Mouse (Mus musculus): Measurements from ENCODE around the gene Pcif1. TPM values are rescaled to one million over a fixed set of nuclear protein-coding genes. Genes with fewer than 3 reads are reported as not detected.
"Not testable (repeated sequence)": the region's sequence is repeated elsewhere in the genome, so short reads cannot be mapped to it uniquely, and the experiment has no call there.

The Pcif1 gene
- 78.3 and 84.6 TPM in 2 replicates for polyA plus RNA-seq (2016; fragmentation: Nextera tagmentation; extraction: Ambion mirVana)

DNA sequence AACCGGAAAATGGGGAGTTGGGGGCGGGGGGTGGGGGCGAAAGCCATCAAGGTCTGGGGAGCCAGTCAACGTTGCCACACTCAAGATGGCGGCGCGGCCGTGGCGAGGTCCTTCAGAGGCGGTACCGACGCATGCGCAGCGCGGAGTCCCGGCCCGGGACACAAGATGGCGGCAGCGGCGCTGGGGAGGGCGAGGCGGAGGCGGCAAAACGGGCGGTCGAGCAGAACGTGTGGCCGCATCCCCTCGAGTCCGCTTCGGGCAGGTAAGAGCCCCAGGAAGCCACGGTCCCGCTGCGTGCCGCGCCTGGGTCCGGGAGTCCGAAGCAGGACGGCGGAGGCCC, at the start of gene Pcif1:
Gene Pcif1, plus strand, starts transcription at position 77 of the 340 bp plus-strand sequence.
- H3K9me3 ChIP-seq: no peaks in the 10 kb centered on the region
- no peaks in the 10 kb centered on the region for H3K27me3 ChIP-seq (ENCODE audit: poor library complexity, severe bottlenecking)
- peak within 1 kb of the TSS; percentile 100 for H3K27ac ChIP-seq
- DNase-seq (ENCODE audit: extremely low spot score, low spot score): peak; percentile 93
- peaks cover 26% of the 10 kb centered on the region for H3K36me3 ChIP-seq (replicated peaks)
- under 1% methylated on average over 40 of the region's 40 CpGs for WGBS
- H3K4me1 ChIP-seq: peaks cover 50% of the 10 kb centered on the region
- peak within 1 kb of the TSS; percentile 94 for H3K4me3 ChIP-seq

DNA sequence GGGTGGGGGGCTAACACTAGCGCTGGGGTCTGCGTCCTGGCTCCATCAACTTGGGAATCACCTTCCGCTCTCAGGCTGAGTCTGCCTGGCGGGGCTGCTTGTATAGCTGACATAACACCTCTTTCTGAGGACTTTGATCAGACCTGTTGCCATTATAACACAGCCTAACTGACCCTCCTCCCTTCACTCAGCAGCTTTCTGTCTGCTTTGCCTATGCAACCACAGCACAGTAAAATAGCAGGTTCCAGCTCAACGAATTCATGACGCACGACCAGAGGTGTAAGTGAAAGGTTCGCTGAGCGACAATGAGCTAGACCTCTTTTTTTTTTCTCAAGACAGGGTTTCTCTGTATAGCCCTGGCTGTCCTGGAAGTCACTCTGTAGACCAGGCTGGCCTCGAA, 48.1 kb upstream of the Pcif1 start:
- H3K27ac ChIP-seq: no peak overlapping the region
- peaks cover 6% of the 10 kb centered on the region; the same call in 1 of the 2 replicates for H3K27me3 ChIP-seq (ENCODE audit: poor library complexity, severe bottlenecking)
- H3K9me3 ChIP-seq: no peaks in the 10 kb centered on the region
- WGBS: 90% methylated on average over 10 of the region's 10 CpGs
- H3K36me3 ChIP-seq (replicated peaks): peaks cover 34% of the 10 kb centered on the region
- no peak for DNase-seq (ENCODE audit: extremely low spot score, low spot score)
- no peak overlapping the region for H3K4me3 ChIP-seq
- peaks cover 35% of the 10 kb centered on the region for H3K4me1 ChIP-seq

DNA sequence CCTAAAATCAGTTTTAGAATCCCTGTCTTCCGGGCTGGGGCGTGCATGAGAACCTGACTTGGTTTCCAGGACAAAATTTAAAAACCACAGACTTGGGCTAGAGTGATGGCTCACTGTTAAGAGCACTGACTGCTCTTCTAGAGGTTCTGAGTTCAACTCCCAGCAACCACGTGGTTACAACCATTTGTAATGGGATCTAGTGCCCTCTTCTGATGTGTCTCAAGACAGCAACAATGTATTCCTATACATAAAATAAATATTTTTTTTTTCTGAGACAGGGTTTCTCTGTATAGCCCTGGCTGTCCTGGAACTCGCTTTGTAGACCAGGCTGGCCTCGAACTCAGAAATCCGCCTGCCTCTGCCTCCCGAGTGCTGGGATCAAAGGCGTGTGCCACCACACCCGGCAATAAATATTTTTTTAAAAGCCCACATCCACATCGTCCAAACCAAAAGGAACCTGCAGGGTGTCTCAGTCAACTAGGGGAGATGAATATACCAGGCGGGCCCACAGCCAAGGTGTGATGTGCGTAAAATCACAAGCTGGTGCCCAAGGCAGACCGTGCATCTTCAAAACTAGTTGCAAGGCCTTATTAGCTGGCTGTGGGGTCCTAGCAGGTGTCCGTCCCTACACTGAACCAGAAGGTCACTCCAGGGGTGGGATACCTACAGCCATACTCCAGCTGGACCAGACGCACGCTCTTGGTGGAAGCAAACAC, 46.9 kb upstream of the Pcif1 start:
- H3K4me1 ChIP-seq: peaks cover 35% of the 10 kb centered on the region
- peak overlapping the region; percentile 85 for H3K4me3 ChIP-seq
- H3K36me3 ChIP-seq (replicated peaks): peaks cover 32% of the 10 kb centered on the region
- H3K27me3 ChIP-seq (ENCODE audit: poor library complexity, severe bottlenecking): peaks cover 6% of the 10 kb centered on the region; the same call in 1 of the 2 replicates
- peak overlapping the region; percentile 86 for H3K27ac ChIP-seq
- DNase-seq (ENCODE audit: extremely low spot score, low spot score): no peak
- WGBS: 68% methylated on average over 16 of the region's 16 CpGs
- H3K9me3 ChIP-seq: no peaks in the 10 kb centered on the region

DNA sequence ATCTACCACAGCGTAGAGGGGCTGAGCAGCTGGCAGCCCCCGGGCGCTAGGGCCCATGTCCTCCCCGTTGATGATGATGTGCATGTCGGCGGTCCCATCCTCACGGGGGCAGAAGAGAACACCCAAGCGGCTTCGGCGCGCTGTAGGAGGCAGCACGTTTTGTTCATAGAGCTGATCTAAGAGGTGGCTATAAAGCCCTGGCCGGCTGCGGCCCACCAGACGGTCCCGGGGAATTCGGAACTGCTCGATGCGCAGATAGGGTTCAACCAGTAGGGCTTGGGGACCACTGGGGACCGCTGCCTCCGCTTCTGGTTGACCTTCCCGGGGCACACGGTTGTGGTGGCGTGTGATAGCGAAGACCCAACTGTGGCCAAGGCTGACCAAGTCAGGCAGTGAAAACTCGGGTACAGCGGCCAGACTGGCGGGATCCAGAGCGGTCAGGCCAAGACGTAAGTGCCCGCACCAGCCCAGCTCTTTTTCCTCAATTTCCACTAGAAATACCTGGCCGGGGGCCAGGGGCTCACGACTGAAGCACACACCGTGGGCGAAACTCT, 46.3 kb upstream of the Pcif1 start, which contains the start of gene Ctsa:
Gene Ctsa, plus strand, starts transcription at position 126 of the 554 bp plus-strand sequence.
- peaks cover 32% of the 10 kb centered on the region for H3K36me3 ChIP-seq (replicated peaks)
- WGBS: 1% methylated on average over 35 of the region's 35 CpGs
- peaks cover 6% of the 10 kb centered on the region; the same call in 1 of the 2 replicates for H3K27me3 ChIP-seq (ENCODE audit: poor library complexity, severe bottlenecking)
- peak within 1 kb of the TSS; percentile 86 for H3K27ac ChIP-seq
- peak; percentile 65 for DNase-seq (ENCODE audit: extremely low spot score, low spot score)
- H3K4me1 ChIP-seq: peaks cover 29% of the 10 kb centered on the region
- peak within 1 kb of the TSS; percentile 85 for H3K4me3 ChIP-seq
- no peaks in the 10 kb centered on the region for H3K9me3 ChIP-seq

DNA sequence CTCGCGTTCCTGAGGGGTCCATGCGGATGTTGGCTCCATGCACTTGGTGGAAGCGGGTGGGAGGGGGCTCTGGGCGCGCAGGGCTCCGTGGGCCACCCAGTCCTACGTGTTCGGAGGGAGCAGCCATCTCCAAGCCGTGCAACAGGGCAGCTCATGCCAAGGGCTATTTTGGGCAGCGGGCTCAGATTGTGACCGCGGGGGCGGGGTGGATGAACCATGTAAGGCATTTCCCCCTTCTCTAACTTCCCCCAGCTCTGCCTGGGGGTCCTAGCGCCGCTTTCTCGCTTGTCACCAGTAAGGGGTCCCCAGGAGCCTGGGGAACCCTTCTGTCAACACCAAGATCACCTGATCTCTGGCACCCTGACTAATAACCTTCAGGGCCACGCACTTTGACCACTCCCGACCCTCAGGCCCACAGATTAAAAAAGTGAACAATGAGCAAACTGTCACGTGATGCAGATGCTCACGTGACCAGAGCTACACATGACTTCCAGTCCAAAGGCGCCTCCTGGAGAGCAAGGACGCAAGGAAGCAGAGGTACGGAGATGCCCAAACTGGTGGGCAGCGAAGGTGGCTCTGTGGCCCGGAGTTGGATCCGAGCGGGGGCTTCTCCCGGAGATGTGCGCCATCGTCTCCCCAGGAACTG, 45.7 kb upstream of the Pcif1 start, which contains the start of gene Neurl2:
Gene Neurl2, minus strand, starts transcription at position 143 of the 646 bp plus-strand sequence.
- under 1% methylated on average over 31 of the region's 31 CpGs for WGBS
- Histone ChIP-seq H3K36me3 (replicated peaks) (peaks cover 32% of the 10 kb centered on the region), H3K27ac (peak within 1 kb of the TSS; percentile 86), H3K27me3 (ENCODE audit: poor library complexity, severe bottlenecking) (peaks cover 6% of the 10 kb centered on the region; the same call in 1 of the 2 replicates), H3K4me3 (peak within 1 kb of the TSS; percentile 85), H3K4me1 (peaks cover 29% of the 10 kb centered on the region), H3K9me3 (no peaks in the 10 kb centered on the region)
- peak; percentile 93 for DNase-seq (ENCODE audit: extremely low spot score, low spot score)

DNA sequence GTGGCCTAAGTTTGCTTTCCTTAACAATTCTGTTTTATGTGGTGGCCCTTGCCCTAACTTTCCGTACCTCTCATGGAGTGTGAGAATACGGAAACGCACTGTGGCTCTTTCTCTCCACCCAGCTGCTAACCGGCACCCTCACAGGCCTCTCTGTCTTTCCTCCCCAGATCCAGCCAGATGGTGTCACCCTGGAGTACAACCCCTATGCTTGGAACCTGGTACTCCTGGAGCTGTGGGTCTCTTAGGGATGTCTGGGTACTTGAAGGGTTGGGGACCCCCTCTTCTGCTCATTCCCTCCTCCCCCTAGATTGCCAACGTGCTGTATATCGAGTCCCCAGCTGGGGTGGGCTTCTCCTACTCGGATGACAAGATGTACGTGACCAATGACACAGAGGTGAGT, 44.6 kb upstream of the Pcif1 start:
- peak overlapping the region; percentile 86; the same call in 1 of the 2 replicates for H3K27ac ChIP-seq
- peaks cover 36% of the 10 kb centered on the region for H3K36me3 ChIP-seq (replicated peaks)
- DNase-seq (ENCODE audit: extremely low spot score, low spot score): no peak
- H3K4me3 ChIP-seq: peak overlapping the region; percentile 85
- no peaks in the 10 kb centered on the region for H3K9me3 ChIP-seq
- H3K4me1 ChIP-seq: peaks cover 29% of the 10 kb centered on the region
- H3K27me3 ChIP-seq (ENCODE audit: poor library complexity, severe bottlenecking): peaks cover 6% of the 10 kb centered on the region; the same call in 1 of the 2 replicates
- WGBS: 54% methylated on average over 8 of the region's 8 CpGs

DNA sequence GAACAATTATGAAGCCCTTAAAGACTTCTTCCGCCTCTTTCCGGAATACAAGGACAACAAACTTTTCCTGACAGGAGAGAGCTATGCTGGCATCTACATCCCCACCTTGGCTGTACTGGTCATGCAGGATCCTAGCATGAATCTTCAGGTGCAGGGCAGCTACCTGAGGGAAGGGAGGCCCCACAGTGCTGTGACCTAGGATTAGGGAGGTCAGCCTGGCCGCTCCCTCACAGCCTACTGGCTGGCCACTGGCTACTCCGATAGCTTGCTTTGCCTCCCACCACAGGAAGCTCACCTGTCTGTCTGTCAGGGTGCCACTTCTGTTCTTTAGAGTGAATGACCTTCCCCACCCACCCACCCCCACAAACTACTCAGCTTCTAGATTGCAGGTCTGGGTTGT, 43.9 kb upstream of the Pcif1 start:
- H3K27me3 ChIP-seq (ENCODE audit: poor library complexity, severe bottlenecking): peaks cover 6% of the 10 kb centered on the region; the same call in 1 of the 2 replicates
- H3K9me3 ChIP-seq: no peaks in the 10 kb centered on the region
- WGBS: 97% methylated on average over 4 of the region's 4 CpGs
- peaks cover 42% of the 10 kb centered on the region for H3K36me3 ChIP-seq (replicated peaks)
- H3K4me3 ChIP-seq: peak overlapping the region; percentile 85; the same call in 1 of the 2 replicates
- H3K4me1 ChIP-seq: peaks cover 29% of the 10 kb centered on the region
- no peak for DNase-seq (ENCODE audit: extremely low spot score, low spot score)
- H3K27ac ChIP-seq: no peak overlapping the region

DNA sequence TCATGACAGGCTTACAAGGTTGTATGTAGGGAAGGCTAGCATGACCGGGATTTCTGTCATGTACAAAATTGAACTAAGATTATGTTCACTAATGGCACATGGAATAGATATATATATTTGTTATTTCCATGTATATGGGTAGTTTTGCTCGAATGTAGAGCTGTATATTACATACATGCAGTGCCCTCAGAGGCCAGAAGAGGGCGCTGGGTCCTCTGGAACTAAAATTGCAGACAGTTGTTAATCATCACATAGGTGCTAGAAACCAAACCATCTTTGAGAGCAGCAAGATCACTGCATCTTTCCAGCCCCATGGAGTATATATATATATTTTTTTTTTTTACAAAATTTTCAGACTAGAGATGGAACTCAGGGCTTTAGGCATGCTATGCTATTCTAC, 33.3 kb upstream of the Pcif1 start:
- Histone ChIP-seq H3K4me3 (no peak overlapping the region), H3K36me3 (replicated peaks) (peaks cover 29% of the 10 kb centered on the region), H3K27ac (no peak overlapping the region), H3K9me3 (0 out of 2 replicates have a peak, but pooled peaks cover 2% of the 10 kb centered on the region), H3K4me1 (no peaks in the 10 kb centered on the region), H3K27me3 (ENCODE audit: poor library complexity, severe bottlenecking) (no peaks in the 10 kb centered on the region)
- DNase-seq (ENCODE audit: extremely low spot score, low spot score): no peak
- 55% methylated on average over 3 of the region's 3 CpGs for WGBS

DNA sequence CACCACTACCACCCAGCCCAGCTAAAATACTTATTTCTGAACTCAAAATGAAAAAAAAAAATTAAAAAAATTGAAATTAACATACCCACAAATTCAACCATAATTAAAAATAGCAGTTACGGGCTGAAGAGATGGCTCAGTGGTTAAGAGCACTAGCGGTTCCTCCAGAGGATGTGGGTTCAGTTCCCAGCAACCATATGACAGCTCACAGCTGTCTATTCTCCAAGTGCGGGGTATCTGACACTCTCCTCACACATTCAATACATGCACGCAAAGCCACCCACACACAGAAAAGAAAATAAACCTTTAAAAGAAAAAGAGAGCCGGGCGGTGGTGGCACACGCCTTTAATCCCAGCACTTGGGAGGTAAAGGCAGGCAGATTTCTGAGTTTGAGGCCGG, 29.0 kb upstream of the Pcif1 start:
- WGBS: 93% methylated on average over 8 of the region's 8 CpGs
- Histone ChIP-seq H3K27ac (no peak overlapping the region), H3K4me3 (no peak overlapping the region), H3K9me3 (0 out of 2 replicates have a peak, but pooled peaks cover 2% of the 10 kb centered on the region), H3K36me3 (replicated peaks) (peaks cover 38% of the 10 kb centered on the region), H3K4me1 (peaks cover 5% of the 10 kb centered on the region), H3K27me3 (ENCODE audit: poor library complexity, severe bottlenecking) (peaks cover 15% of the 10 kb centered on the region)
- no peak for DNase-seq (ENCODE audit: extremely low spot score, low spot score)

DNA sequence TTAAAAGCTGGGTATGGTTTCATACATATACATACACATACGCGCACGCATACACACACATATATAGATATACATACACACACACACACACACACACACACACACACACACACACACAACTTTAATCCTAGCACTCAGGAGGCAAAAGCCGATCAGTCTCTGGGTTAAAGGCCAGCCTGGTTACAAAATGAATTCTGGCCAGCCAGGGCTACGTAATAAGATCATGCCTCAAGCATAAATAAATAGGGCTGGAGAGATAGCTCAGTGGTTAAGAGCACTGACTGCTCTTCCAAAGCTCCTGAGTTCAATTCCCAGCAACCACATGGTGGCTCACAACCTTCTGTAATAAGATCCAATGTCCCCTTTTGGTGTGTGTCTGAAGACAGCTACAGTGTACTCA, 23.5 kb upstream of the Pcif1 start:
- 79% methylated on average over 5 of the region's 5 CpGs for WGBS
- H3K27ac ChIP-seq; DNase-seq (ENCODE audit: extremely low spot score, low spot score); H3K9me3 ChIP-seq: not testable (repeated sequence)
- Histone ChIP-seq H3K27me3 (ENCODE audit: poor library complexity, severe bottlenecking) (peaks cover 66% of the 10 kb centered on the region), H3K4me1 (peaks cover 54% of the 10 kb centered on the region), H3K36me3 (replicated peaks) (peaks cover 24% of the 10 kb centered on the region), H3K4me3 (peak overlapping the region; percentile 69; the same call in 1 of the 2 replicates)

DNA sequence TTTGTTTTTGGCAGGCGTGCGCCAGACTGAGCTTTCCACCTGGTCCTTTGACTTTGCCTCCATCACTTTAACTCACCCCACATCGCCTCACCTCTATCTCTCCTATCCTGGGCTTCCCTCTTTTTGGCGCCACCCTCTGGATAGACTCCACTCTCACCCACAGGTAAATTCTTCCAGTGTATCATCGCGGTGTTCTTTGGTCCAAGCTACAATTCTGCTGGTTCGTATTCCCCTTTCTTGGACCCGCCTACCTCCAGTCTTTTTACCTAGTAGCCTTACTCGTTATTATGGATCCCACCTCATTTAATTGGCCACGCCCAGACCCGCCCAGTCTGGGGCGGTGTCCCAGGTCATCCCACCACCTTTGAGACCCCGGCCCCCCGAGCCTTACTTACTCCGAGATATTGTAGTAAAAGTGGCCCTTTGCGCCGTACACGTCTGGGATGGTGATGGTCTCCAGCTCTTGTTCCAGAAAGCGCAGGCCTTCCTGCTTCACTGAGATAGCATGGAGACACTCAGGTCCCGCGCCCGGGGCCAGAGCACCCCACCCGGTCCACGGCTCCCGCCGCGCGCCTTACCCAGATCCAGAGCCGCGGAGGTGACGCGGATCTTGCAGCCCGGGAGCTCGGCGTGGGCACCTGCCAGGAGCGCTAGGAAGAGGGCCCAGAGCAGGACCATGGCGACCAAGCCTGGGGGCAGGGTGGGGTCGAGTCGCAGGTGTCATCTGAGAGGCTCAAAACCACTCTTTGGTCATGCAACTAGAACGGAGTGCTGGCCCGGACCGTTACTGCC, 22.6 kb upstream of the Pcif1 start:
- peak overlapping the region; percentile 69 for H3K4me3 ChIP-seq
- peaks cover 17% of the 10 kb centered on the region for H3K36me3 ChIP-seq (replicated peaks)
- DNase-seq (ENCODE audit: extremely low spot score, low spot score): no peak
- peaks cover 54% of the 10 kb centered on the region for H3K4me1 ChIP-seq
- H3K27ac ChIP-seq: peak overlapping the region; percentile 83
- H3K27me3 ChIP-seq (ENCODE audit: poor library complexity, severe bottlenecking): peaks cover 66% of the 10 kb centered on the region
- under 1% methylated on average over 42 of the region's 42 CpGs for WGBS
- no peaks in the 10 kb centered on the region for H3K9me3 ChIP-seq
